Mouse (Mus musculus): ENCODE data around the gene Nfkbie. TPM values are rescaled to one million over a fixed set of nuclear protein-coding genes. Genes with fewer than 3 reads are reported as not detected.

The Nfkbie gene
- polyA plus RNA-seq, 1 experiment from 2014 or later = 1.2 TPM

DNA sequence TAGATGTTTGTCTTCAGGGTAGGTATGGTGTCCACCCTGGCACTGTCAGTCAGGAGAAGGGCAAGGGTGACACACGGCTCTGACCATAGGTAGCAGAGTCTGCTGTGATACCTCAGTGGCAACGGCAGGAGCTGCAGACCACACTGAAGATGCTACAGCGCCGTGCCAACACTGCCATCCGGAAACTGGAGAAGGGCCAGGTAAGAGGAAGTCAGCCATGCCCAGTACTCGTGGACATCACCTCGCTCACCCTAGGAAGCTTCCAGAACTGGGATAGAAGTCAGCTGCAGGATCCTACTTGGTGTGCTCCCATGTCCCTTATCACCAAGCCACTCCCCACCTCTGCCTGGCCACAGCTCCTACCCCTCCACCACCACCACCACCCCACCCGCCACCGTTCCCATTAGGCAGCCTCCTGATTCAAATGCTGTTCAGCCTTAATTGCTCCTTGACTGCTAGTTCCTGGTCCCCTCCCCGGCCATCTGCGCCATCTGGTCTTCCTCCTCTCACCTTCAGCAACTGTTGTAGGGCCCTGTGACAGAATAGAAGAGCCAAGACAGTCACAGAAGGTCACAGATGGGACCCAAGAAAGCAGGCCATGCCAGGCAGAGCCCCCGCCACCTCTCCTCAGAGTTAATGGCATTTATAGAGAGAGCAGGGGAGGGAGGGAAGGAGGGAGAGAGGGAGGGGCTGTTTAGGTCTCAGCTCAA, 36.6 kb upstream of the Nfkbie start:
- ATAC-seq (ENCODE audit: insufficient read depth) = no peak
- Histone ChIP-seq H3K27ac (replicated peaks) (no peak overlapping the region), H3K9ac (no peak overlapping the region), H3K4me3 (replicated peaks) (no peak overlapping the region), H3K27me3 (peaks cover 11% of the 10 kb centered on the region), H3K4me1 (replicated peaks) (no peaks in the 10 kb centered on the region; the same call in 1 of the 2 replicates), H3K36me3 (replicated peaks) (no peaks in the 10 kb centered on the region; the same call in 1 of the 2 replicates), H3K9me3 (replicated peaks) (no peaks in the 10 kb centered on the region), H3K4me2 (no peak overlapping the region)
- 61% methylated on average over 12 of the region's 12 CpGs for WGBS (ENCODE audit: insufficient replicate concordance)

DNA sequence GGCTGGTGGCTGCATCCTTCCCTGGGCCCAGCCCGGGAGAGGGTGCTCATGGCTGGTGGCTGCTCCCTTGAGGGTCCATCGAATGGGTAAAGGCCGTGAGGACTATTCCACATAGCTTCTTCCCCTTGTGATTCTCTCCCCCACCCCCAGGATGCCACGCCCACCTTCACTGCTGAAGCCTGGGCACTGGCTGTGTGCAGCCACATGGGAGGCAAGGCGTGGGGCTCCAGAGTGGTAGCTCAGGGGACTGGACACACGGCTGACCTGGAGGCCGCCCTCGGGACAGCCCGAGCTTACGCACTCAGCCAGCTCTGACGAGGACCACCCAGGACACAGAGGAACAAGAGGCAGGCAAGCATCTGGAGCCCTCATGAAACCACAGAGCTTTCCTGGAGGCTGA, 35.4 kb upstream of the Nfkbie start:
- H3K27me3 ChIP-seq = peaks cover 23% of the 10 kb centered on the region
- no peak overlapping the region for H3K4me3 ChIP-seq (replicated peaks)
- no peak overlapping the region for H3K4me2 ChIP-seq
- H3K9me3 ChIP-seq (replicated peaks) = no peaks in the 10 kb centered on the region
- 73% methylated on average over 11 of the region's 11 CpGs for WGBS (ENCODE audit: insufficient replicate concordance)
- no peak for ATAC-seq (ENCODE audit: insufficient read depth)
- H3K27ac ChIP-seq (replicated peaks) = no peak overlapping the region
- no peaks in the 10 kb centered on the region; the same call in 1 of the 2 replicates for H3K4me1 ChIP-seq (replicated peaks)
- no peaks in the 10 kb centered on the region; the same call in 1 of the 2 replicates for H3K36me3 ChIP-seq (replicated peaks)
- H3K9ac ChIP-seq = no peak overlapping the region

DNA sequence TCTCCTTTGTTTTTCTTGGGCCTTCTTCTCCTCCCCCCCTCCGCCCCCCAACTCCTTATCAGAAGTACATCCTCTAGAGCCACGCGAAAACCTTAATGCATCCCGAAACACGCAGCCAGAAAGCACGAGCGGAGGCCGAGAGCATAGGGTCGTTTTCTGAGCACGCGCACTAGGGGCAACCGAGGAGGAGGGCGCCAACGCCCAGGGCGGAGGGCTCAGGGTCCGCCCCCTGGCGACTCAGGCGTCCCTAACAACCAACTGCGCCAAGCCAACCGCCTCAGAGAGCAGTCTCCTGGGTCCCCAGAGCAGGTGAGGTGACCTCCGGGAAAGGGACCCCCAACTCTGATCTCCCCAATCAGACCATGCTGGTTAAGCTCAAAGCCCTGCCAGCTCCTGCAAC, 32.2 kb upstream of the Nfkbie start, which contains the start of gene Tcte1:
Gene Tcte1 (plus strand): TSS at position 172 of the 400 bp plus-strand sequence.
- WGBS (ENCODE audit: insufficient replicate concordance) = under 1% methylated on average over 21 of the region's 21 CpGs
- ATAC-seq (ENCODE audit: insufficient read depth) = no peak
- H3K4me2 ChIP-seq = peak within 1 kb of the TSS; percentile 41
- peaks cover 46% of the 10 kb centered on the region for H3K27me3 ChIP-seq
- H3K4me1 ChIP-seq (replicated peaks) = no peaks in the 10 kb centered on the region; the same call in 1 of the 2 replicates
- no peak within 1 kb of the TSS; the same call in 1 of the 2 replicates for H3K4me3 ChIP-seq (replicated peaks)
- H3K9ac ChIP-seq = no peak within 1 kb of the TSS
- H3K36me3 ChIP-seq (replicated peaks) = no peaks in the 10 kb centered on the region; the same call in 1 of the 2 replicates
- H3K27ac ChIP-seq (replicated peaks) = no peak within 1 kb of the TSS
- no peaks in the 10 kb centered on the region for H3K9me3 ChIP-seq (replicated peaks)

DNA sequence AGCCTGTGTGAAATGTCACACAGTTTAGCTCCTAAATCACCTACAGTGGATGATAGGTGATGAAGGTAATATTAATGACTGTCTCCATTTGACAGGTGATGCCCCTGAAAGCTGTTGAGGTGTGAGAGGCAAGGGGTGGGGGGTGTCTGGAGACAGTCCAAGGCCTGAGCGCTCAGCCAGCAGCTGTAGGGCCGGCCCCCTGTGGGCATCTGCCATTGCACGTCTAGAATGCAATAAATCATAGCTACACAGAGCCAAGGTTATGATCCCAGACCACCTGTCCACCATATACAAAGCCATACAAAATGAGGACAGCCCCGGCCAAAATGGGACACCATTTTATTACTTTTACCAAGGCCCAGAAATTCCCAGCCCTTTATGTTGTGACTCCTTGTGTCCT, 30.5 kb upstream of the Nfkbie start:
- no peaks in the 10 kb centered on the region for H3K9me3 ChIP-seq (replicated peaks)
- H3K9ac ChIP-seq = no peak overlapping the region
- H3K27me3 ChIP-seq = peaks cover 63% of the 10 kb centered on the region

DNA sequence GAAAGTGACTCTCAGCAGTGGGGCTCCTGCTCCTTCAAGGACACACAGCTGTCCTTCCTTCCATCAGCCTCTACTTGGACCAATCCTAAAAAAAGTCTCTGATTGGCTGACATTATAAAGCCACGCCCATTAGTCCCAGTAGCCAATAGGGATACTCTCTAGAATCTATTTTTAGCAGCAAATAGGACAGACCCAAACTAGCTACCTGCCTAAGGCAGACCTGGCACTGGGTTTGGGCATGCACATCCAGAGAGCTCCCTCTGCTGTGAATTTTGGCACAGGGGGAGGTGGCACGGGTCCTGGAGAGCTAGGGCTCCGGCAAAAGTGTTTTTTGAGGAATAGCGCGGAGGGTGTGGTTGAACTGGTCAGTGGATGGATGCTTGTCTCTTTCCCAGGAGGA, 28.9 kb upstream of the Nfkbie start:
- Histone ChIP-seq H3K36me3 (replicated peaks) (no peaks in the 10 kb centered on the region), H3K9ac (no peak overlapping the region), H3K9me3 (replicated peaks) (no peaks in the 10 kb centered on the region), H3K4me2 (no peak overlapping the region), H3K4me3 (replicated peaks) (no peak overlapping the region), H3K27me3 (peaks cover 76% of the 10 kb centered on the region), H3K27ac (replicated peaks) (no peak overlapping the region), H3K4me1 (replicated peaks) (no peaks in the 10 kb centered on the region; the same call in 1 of the 2 replicates)
- 25% methylated on average over 5 of the region's 5 CpGs for WGBS (ENCODE audit: insufficient replicate concordance)
- no peak for ATAC-seq (ENCODE audit: insufficient read depth)

More for the DNA sequence above, 30.5 kb upstream of the Nfkbie start:
- no peaks in the 10 kb centered on the region; the same call in 1 of the 2 replicates for H3K36me3 ChIP-seq (replicated peaks)
- no peak overlapping the region for H3K27ac ChIP-seq (replicated peaks)
- WGBS (ENCODE audit: insufficient replicate concordance) = 47% methylated on average over 4 of the region's 4 CpGs
- no peaks in the 10 kb centered on the region; the same call in 1 of the 2 replicates for H3K4me1 ChIP-seq (replicated peaks)
- H3K4me2 ChIP-seq = no peak overlapping the region
- no peak overlapping the region for H3K4me3 ChIP-seq (replicated peaks)
- ATAC-seq (ENCODE audit: insufficient read depth) = no peak

DNA sequence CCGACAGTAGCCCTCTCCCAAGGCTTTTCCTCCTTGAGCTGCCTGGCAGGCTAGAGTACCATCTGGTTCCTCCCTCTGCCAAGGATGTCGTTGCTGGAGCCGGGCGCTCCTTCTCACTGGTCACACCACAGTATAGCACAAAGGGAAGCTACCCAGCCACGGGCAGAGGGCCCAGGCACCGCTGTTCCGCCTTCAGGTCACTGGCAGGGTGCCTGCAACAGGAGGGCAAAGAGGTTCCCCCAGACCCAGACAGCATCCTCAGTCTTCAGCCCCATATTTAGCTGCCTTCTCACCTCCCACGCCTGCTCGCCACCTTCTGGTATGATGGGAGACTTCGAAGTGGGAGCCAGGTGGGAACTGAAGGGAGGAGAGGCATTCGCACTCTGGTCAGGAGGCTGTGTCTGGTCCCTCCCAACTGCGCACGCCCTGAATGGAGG, 25.1 kb upstream of the Nfkbie start:
- Histone ChIP-seq H3K9ac (no peak overlapping the region), H3K4me3 (replicated peaks) (no peak overlapping the region), H3K27me3 (peaks cover 85% of the 10 kb centered on the region), H3K4me2 (no peak overlapping the region), H3K27ac (replicated peaks) (no peak overlapping the region), H3K9me3 (replicated peaks) (no peaks in the 10 kb centered on the region), H3K4me1 (replicated peaks) (no peaks in the 10 kb centered on the region), H3K36me3 (replicated peaks) (no peaks in the 10 kb centered on the region)
- no peak for ATAC-seq (ENCODE audit: insufficient read depth)
- WGBS (ENCODE audit: insufficient replicate concordance) = 33% methylated on average over 13 of the region's 13 CpGs

DNA sequence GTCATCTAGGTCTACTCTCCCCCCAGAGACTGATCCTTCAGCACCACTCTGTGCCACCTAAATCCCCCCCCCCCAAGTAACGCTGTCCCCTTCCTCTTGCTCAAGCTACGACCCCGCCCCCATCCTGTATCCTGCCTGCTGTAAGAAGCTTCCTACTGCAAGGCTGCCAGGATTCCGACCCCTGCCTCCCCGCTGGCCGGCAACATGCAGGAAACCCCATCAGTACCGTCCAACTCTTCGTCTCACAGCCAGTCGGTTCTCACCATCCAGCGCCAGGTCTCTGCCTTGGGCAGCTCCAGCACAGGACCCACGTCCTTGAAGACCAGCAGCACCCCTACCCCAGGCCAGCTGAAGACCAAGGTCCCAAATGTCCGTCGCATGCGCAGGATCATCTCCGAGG, 22.6 kb upstream of the Nfkbie start:
- H3K4me1 ChIP-seq (replicated peaks) = no peaks in the 10 kb centered on the region
- peaks cover 93% of the 10 kb centered on the region for H3K27me3 ChIP-seq
- ATAC-seq (ENCODE audit: insufficient read depth) = no peak
- H3K36me3 ChIP-seq (replicated peaks) = no peaks in the 10 kb centered on the region
- no peaks in the 10 kb centered on the region for H3K9me3 ChIP-seq (replicated peaks)
- no peak overlapping the region for H3K4me2 ChIP-seq
- H3K9ac ChIP-seq = no peak overlapping the region
- WGBS (ENCODE audit: insufficient replicate concordance) = 35% methylated on average over 15 of the region's 15 CpGs
- no peak overlapping the region for H3K4me3 ChIP-seq (replicated peaks)
- no peak overlapping the region for H3K27ac ChIP-seq (replicated peaks)

DNA sequence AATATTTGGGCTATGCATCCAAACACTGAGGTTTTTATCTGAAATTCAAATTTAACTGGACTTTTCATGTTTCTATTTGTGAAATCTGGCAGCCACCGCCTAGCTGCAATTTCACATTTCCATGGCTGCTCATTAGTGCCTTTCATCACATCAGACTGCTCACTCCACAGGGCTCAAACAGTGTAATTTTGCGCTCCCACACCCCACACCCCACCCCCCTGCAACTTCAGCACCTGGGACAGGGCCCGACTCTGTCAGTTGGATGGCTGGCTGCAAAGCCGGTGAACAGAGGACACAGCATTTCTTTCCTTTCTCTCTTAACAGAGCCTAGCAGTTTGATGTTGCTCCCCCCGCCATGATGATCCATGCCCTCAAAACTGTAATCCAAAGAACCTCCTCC, 19.2 kb upstream of the Nfkbie start:
- H3K4me3 ChIP-seq (replicated peaks) = no peak overlapping the region
- H3K36me3 ChIP-seq (replicated peaks) = no peaks in the 10 kb centered on the region
- no peak overlapping the region for H3K4me2 ChIP-seq
- 13% methylated on average over 5 of the region's 5 CpGs for WGBS (ENCODE audit: insufficient replicate concordance)
- no peaks in the 10 kb centered on the region for H3K9me3 ChIP-seq (replicated peaks)
- H3K27ac ChIP-seq (replicated peaks) = no peak overlapping the region
- no peak for ATAC-seq (ENCODE audit: insufficient read depth)
- H3K27me3 ChIP-seq = peaks cover 96% of the 10 kb centered on the region
- no peaks in the 10 kb centered on the region for H3K4me1 ChIP-seq (replicated peaks)
- no peak overlapping the region for H3K9ac ChIP-seq

DNA sequence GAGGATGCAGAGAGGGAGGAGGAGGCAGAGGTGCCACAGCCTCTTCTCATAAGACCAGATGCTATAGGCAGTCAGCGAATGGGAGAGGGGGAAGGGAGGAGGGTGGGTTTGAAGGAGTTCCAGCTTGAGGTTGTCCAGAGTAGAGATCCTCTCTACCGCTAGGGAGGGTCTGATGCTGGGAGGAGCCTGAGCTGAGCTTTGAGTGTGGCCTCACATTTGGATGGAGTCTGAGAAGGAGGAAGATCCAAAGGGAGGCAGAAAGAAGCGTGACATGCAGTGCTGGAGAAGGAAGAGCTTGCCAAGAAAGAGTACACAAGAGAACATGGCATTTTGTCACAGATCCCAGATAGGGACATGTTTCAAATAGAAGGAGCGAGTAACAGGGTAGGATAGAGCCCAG, 17.1 kb upstream of the Nfkbie start:
- no peaks in the 10 kb centered on the region for H3K4me1 ChIP-seq (replicated peaks)
- ATAC-seq (ENCODE audit: insufficient read depth) = no peak
- 42% methylated on average over 4 of the region's 4 CpGs for WGBS (ENCODE audit: insufficient replicate concordance)
- no peaks in the 10 kb centered on the region for H3K9me3 ChIP-seq (replicated peaks)
- no peaks in the 10 kb centered on the region for H3K36me3 ChIP-seq (replicated peaks)
- H3K4me2 ChIP-seq = no peak overlapping the region
- peaks cover 96% of the 10 kb centered on the region for H3K27me3 ChIP-seq
- H3K4me3 ChIP-seq (replicated peaks) = no peak overlapping the region
- H3K27ac ChIP-seq (replicated peaks) = no peak overlapping the region
- H3K9ac ChIP-seq = no peak overlapping the region

DNA sequence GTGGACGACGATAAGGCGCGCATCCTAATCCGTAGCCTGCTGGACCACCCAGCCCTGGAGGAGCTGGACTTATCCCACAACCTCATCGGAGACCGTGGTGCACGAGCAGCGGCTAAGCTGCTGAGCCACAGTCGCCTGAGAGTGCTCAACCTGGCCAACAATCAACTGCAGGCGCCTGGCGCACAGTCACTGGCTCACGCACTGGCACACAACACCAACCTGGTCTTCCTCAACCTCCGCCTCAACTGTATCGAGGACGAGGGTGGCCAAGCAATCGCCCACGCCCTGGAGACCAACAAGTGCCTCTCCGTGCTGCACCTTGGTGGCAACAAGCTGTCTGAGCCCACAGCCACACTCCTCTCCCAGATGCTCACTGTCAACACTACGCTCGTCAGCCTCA, 15.8 kb upstream of the Nfkbie start:
- peaks cover 100% of the 10 kb centered on the region for H3K27me3 ChIP-seq
- WGBS (ENCODE audit: insufficient replicate concordance) = 64% methylated on average over 21 of the region's 21 CpGs
- no peak overlapping the region for H3K4me3 ChIP-seq (replicated peaks)

DNA sequence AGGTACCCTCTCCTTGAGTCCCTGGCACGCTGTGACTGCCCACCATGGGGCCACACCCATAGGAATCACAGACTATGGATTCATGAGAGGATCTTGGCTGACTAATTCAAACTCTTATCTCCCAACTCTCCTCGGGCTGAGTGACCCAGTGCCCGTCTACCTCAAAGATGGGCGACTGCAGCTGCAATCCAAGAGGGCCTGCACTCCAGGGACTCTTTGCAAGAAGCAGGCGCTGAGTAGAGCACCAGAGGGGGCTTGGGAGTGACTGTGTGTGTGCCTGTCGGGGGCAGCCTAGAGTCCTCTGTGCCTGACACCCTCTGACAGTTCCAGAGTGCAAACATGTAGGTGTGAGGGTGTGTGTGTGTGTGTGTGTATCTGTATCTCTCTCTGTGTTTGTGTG, 13.4 kb upstream of the Nfkbie start:
- H3K27ac ChIP-seq (replicated peaks) = no peak overlapping the region
- no peak overlapping the region for H3K4me2 ChIP-seq
- peaks cover 100% of the 10 kb centered on the region for H3K27me3 ChIP-seq
- WGBS (ENCODE audit: insufficient replicate concordance) = 20% methylated on average over 6 of the region's 6 CpGs
- no peak overlapping the region for H3K9ac ChIP-seq
- no peaks in the 10 kb centered on the region for H3K9me3 ChIP-seq (replicated peaks)
- no peak overlapping the region for H3K4me3 ChIP-seq (replicated peaks)
- no peaks in the 10 kb centered on the region for H3K36me3 ChIP-seq (replicated peaks)
- no peaks in the 10 kb centered on the region; the same call in 1 of the 2 replicates for H3K4me1 ChIP-seq (replicated peaks)
- ATAC-seq (ENCODE audit: insufficient read depth) = no peak

More for the DNA sequence above, 15.8 kb upstream of the Nfkbie start:
- no peak overlapping the region for H3K9ac ChIP-seq
- no peak for ATAC-seq (ENCODE audit: insufficient read depth)
- no peak overlapping the region for H3K27ac ChIP-seq (replicated peaks)
- no peaks in the 10 kb centered on the region for H3K9me3 ChIP-seq (replicated peaks)
- H3K36me3 ChIP-seq (replicated peaks) = no peaks in the 10 kb centered on the region
- no peaks in the 10 kb centered on the region for H3K4me1 ChIP-seq (replicated peaks)
- no peak overlapping the region for H3K4me2 ChIP-seq

Data from liver, embryonic 15.5 days (tissue).